Mouse (Mus musculus) frontal cortex, postnatal 10 days (tissue): ENCODE data around the gene Sash1.
A peak's percentile ranks its signal among the peaks of the same experiment; 100 is the strongest.

Source experiments
- DNase-seq, 2 experiments: peaks; one replicate each; pipeline ENCODE4 v3.0.0; 2022; ENCODE audit warnings: low spot score in 2 of 2, mixed read lengths in 1 of 2

Gene Sash1

DNA sequence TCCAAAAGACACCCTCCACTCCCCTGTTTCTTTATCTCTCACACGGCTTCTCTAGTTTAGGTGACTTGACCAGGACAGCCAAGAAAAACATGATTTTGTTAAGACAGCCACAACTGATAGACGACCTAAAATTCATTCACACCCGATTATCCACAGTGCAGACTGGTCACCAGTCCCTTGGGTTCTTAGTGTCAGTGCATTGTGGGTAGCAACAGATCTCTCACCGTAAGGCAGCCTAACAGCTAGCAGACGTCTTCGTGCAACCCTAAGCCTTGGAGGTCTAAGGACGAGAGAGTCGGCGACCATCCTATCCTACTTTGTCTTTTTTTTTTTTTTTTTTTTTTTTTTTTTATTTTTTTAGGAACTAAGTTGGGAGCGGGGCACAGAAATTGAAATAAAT lies 34.2 kb downstream of the Sash1 start:
- no peak for DNase-seq

DNA sequence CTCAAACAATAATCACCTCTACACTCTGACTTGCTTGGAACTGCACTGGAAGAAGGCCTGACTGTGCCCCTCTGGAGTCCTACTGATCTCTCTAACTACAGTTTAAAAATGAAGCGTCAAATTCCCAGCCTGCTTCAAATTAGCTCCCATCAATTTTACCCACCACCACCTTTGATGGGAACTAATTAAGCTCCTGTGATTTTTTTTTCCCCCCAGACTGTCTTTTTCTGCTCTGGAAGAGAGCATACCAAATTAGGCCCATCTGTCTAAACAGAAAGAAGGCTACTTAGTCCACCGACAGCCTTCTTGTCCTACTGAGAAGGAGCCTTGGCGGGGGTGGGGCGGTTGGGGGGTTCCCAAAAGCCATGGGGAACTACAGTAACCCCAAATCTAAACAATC lies 37.9 kb downstream of the Sash1 start:
- no peak for DNase-seq

DNA sequence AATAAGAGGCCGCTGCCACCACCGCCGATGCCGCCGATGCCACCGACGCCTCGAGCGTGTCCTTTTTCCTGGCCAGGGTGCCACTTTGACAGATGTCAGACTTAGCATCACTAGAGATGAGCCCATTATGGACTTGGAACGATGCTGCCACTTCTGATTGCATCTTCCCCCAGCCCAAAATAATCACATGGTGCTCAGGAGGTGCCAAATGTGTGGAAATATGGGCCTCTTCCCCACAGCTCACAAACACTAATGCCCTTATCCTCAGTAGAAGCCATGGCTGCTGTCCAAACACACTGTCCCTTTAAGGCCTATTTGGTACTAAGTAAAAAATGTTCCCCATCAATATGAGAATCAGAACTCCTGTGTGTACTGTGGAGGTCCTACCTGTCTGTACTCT lies 39.6 kb downstream of the Sash1 start:
- DNase-seq = no peak

DNA sequence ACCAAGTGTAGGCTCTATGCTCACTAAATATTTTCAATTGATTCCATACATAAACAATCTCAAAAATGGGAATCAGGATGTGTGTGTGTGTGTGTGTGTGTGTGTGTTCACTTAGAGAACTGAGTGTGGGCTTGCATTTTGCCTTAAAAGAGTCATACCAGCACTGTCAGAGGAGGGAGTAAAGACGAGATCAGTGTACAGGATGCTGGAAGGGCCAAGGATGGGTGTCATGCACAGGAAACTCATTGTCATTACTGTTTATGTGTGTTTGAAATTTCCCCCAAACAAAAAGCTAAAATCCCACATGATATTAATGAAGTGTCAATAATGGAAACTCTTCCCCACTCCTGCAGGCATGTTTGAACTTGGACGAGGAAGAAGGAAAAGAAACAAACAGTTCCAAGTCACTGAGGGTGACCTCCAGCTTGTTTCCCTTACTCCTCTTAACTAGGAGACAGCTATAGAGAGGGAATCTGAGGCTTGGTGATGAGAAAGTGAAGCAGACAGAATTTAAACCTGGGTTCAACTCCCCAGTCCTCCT lies 40.6 kb downstream of the Sash1 start:
- no peak for DNase-seq

DNA sequence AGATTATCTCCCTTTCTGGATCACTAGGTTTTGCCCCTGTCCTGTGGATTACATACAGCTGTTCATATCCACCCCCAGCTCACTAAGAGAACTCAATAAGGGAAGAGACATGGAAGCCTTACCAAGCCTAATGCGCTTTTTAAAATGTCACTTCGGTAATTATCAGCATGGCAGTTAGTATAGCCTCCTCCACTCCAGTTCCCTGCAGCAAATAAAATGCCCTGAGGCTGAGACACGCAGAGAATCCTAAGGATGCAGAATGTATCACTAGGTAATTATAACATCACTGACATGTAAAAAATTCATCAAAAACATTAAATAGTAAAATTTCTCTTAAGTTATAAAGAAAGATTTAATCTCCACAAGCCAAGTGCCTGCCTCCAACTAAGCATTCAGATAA lies 45.9 kb downstream of the Sash1 start:
- no peak for DNase-seq

DNA sequence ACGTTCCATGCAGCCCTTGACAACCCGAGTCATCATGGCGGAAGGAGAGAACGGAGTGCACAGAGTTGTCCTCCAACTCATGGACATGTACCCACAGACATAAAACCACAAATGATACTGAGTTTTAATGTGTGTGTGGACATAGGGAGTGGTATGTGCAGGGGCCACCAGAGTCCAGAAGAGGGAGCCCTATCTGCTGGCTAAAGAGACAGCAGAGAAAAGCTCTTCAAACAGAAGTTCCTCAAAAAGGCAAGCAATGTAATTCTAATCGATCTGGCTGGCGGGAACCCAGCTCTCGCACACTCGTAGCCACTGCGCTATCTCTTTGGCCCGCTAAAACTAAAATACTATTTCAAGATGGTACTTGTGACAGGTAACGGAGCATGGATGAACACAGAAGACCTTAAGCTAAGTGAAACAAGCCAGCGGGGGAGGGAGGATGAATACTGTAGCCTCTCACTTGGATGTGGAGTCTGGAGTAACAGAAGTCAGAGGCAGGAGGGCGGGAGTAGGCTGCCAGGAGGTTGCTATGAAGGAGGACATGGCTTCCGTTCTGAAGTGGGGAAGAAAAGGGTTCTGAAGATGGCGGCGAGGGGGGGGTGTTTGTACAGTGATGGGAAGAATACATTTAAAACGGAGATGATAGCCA lies 51.9 kb downstream of the Sash1 start:
- DNase-seq = no peak

DNA sequence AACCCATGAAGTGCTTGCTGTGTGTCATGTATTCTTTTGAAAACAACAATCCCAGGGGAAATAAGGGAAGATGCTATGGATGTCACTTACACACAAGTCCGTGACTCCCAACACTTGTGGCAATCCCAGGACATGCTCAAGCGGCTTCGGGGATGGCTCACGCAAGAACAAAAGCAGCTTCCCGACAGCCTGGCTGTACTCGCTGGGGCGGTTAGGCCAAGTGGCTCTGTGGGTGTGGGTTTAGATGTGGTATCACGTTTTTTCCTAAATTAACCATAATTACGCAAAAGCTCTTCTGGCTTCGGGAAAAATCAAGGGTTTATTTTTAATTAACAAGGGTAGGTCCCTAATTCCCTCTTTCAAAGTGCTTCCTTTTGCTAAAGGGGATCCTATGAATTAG lies 59.6 kb downstream of the Sash1 start:
- no peak for DNase-seq

DNA sequence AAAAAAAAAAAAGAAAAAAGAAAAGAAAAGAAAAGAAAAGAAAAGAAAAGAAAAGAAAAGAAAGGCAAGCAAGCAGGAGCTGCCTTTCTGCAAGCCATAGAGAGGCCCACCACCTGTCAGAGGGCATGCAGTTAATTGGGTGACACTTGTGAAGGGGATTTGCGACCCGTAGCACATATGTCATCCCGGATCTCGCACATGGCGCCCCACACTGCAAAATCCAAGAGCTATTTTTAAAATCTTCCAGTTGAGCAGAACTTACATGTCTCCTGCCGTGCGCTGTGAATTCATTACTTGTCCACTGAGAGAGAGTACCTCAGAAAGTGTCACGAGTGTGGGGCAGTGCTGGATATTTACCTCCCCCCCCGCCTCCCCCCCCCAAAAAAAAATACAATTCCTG lies 60.0 kb downstream of the Sash1 start:
- no peak for DNase-seq

DNA sequence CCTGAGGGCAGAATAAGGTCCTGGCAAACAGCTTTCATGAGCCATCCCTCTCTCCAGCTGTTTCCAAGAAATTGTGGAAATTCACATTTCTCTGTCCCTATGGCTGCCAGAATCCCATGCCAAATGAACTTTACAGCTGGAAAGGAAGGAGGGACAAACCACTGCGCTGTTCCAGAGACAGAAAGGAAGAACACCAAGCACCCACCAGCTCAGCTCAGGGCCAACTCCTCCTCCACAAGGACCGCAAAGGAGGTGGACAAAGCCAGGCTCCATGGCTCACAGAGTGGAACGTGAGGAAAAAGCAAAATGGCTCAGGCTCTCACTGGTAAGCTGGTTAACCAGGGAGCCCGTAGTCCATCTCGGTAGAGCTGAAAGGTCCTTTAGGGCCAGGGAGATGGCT lies 67.8 kb downstream of the Sash1 start:
- DNase-seq = no peak

DNA sequence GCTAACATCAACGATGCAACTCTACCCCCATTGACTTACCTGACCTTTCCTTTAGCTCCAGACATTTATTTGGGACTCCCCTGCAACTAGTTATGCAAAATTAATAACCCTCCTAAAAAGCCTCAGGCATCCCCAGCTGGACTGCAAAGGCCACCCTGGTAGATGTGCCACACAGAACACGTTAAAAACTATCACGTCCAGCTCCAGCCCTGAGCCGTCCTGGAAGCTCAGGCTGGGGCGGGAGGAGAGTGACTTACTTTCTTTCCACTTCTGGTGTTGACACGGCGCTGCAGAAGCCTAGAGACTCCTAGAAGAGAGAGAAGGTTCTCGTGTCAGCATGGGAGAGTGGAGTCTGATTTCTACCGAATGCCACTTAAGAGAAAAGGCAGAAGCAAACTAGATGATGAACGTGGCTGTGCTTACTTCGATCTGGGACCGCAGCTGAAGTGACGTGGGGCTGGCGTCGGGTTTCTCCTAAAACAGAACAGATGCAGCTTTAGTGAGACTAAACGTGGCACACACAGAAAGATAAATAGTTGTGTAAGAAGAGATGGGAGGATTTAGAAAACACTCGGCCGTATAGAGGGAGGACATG lies 71.8 kb downstream of the Sash1 start:
- DNase-seq = no peak

DNA sequence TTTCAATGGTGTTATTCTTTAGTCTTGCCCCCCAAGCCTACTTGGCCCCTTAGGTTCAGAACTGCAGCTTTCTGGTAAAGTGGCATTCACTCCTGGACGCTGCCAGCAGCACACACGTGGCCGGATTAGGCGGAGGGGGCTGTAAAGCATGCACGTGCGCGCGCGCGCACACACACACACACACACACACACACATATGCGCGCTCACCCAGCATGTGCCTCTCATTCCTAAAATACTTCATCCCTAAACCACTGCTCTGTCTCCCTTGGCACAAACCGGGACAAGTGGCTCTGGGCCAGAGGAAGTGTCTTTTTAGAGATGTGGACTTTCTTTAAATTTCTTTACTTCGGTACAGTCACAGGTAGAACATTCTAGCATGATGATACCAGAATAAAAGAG lies 72.6 kb downstream of the Sash1 start:
- DNase-seq = no peak

DNA sequence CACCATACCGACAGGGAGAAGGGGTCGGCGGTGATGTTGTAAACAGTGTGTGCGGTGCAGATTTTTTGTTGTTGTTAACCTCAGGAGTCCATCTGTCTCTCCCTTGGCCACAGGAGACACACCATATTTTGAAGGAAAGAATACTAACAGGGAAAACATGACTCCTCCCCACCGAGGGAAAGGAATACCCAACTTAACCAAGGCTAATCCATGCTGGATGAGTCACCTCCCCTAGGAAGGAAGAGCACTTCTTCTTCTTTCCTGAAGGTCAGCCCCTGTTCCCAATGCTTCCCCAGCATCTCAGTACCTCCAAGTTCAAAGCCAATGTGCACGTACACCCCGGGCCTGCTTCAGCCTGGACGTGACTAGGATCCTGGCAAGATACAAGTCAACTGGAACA lies 73.1 kb downstream of the Sash1 start:
- DNase-seq = no peak

DNA sequence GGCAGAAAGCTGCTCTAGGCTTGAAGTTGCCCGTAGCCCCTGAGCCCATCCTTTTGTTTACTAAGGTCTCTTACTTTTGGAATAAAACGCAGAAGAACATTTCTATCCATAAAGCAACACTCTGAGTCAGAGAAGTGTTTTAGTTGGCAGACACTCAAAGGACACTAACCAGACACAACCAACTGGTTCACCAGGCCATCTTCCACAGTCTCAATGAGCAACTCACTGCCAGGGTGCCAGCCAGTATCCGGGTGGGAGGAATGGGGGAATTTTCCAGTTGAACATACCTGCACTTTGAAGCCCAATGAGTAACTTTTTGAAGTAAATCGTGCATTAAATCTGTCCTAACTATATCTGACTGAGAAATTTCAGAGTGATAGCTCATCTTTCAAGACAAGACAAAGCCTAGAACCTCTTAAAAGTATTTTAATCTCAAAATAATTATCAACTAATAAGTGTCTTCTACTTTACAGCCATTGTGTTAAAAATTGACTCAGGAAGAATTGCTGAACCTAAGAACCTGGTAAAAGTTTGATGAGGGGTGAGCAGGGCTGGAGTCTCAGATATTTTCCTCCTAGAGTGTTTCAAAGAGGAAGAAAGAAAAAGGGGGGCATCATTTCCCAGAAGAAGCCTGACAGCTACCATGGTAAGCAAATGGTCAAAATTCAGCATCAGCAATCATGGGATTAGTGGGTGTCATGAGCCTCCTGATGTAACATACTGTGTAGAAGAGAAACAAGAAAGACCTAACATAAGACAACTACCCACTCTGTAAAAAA lies 74.4 kb downstream of the Sash1 start:
- DNase-seq = no peak

DNA sequence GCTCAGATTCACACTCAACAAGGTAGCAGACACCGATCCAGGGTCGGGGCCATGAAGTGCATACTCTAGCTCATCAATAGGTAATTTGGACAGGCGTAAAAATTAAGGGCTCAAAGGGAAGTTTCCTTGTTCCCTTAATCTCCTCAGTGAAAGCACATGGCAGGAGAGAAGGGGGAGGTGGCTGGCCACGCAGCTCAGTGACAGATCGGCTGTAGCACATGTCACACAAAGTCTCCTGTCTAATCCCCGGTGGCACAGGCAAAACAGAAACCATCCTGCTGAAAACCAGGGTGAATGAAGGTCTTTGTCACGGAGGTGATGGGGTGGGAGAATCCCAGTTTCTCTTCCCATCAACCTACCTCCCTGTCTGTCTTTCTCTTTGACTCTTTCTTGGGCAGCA lies 75.4 kb downstream of the Sash1 start:
- DNase-seq = no peak

DNA sequence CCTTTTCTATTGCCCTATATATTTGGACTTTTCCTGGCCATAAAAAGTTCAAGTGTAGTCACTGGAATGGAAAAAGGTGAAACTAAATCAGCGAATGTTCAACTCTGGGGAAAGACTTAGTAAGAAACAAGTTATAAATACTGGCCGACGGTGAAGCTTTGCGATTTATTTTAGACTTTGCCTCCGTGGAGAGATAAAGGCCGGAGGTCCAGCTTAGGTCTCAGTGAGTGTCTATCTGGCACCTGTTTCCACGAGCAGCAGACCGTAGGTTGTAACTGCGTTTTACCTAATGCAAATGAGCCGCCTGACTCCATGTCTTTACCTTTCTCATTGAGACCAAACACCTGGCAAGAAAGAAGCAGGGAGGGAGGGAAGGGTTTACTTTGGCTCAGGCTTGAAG lies 77.5 kb downstream of the Sash1 start:
- DNase-seq = no peak

DNA sequence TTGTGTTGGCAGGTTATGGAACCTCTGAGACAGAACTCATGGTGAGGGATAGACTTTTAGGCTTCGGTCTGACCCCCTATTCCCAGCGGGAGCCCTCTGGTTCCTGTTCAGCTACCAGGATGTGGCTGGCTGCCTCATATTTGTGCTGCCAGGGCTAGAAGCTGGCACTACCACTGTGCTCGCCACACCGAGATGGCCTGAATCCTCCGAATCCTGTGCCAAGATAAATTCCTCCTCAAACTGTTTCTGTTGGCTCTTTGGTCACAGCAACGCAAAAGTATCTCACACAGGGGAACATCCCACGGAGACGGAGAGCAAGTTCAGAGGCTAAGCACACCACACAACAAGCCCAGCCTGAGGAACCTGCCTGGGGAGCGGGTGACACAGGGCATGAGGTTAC lies 78.3 kb downstream of the Sash1 start:
- no peak for DNase-seq

DNA sequence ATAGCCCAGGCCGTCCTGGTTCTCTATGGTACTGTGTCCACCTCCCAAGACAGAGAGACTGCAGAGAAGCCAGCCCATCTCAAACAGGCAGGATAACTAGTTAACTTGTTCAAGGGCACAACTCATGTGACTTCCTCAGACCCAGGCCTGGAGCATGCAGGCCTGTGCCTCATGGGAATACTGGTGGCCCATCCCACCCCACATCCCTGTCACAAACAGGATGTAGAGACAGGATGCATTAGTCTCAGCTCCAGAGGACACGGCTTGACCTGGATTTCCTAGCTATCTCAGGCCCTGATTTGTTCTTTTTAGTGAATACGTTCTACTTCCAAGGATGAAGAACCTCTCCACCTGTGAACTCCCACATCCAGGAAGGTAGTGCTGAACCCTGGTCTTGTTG lies 80.5 kb downstream of the Sash1 start:
- no peak for DNase-seq

DNA sequence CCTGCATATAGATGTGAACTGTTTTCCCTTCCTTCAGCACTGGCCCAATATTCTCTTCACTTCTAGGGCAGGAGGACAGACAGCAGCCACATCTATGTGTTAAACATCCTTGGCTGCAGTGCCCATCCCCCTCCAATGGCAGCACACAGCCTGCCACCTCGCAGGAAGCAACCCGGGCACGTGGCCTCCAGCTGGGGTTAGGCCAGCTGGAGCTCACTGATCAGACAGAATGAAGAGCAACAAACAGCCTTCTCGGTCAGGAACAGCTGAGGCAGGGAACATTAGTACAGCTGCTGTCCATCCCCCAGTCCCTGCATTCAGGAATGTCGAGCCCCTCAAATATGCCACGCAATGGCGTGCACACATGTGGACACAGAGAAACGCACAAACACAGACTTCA lies 81.6 kb downstream of the Sash1 start:
- peak; percentile 37 to 53 for DNase-seq

DNA sequence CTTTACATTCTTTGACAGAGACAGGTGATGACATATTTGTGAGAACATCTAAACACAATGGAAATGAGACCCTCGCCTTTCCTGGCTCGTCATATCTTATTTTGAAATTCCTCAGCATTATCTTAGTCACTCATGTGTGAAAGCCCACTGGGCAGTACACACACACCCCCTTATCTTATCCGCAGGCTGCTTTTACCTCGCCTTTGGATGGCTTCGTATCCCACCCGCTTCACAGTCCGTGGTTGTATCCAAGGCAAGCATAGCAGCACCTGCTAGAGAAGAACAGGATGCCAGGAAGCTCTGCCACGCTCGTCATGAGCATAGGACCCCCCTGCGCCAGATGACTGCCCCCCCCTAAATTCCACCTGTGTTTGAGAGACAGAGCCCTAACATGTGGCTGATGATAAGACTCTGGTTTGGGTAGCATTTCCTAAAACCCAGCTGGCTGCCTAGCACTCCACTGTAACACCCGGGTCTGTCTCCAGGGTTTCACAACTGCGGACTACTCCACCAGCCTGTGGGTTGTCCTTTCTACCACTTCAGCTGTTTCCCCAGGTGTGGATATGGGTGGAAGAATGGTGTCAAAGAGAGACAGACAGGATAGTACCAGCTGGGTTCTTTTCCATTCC lies 84.0 kb downstream of the Sash1 start:
- no peak for DNase-seq

DNA sequence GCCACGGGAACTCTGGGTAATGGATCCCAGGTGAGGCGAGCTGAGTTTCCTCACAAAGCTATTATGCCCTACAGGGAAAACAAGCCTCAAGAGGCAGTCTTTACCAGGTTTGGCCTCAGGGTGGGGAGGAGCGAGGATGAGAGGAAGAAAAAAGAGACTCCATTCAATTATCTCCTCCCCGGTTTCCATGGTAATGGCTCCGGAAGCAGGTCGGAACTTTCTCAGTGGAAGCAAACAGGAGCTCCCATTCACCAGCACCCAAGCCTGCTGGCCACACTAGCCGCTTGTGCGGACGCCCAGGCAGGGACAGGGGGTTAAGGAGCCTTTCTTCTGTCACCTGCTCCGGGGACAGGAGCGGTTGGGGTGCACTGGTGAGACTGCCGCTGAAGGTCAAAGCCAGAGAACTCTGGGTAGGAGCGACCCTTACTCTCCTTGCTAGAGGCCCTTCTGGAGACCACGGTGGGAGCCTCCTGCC lies 84.7 kb downstream of the Sash1 start:
- peak; percentile 61 to 67 for DNase-seq

DNA sequence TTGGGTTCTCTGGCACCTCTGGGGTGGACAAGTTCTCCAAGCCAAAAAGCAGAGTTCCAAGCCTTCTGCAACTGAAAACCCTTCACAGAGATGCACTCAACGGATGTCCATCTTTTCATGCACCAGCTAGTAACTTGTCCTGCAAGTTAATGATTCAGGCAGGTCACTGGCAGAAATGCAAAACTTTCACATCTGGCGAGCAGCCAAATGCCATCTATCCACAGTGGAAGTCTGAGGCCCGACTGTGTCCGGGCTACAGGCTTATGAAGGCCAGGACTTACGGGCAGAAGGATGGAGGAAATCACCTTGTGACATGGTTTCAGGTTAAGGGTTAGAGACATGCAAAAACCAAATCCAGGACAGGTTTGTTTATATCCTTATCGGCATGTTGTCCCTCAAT lies 88.0 kb downstream of the Sash1 start:
- DNase-seq = no peak

DNA sequence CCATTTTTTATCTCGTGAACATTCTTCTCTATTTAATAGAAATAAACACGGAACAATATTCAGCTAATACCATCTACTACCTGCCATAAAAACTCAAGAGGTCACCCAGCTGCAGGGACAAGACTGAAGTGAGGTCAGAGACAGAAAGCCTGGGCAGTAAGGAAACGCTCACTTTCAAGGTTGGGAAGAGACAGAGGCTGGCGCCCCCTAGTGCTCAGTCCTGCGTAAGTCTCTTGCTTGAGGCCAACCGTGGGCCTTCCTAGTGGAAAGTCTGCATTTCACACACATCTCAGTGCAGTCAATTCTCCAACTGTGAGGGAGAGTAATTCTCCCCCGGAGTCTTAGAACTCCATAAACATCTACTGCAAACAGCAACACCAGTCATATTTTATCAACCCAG lies 90.5 kb downstream of the Sash1 start:
- DNase-seq = peak in 1 of 2 experiments; percentile 56
